Mouse (Mus musculus): ENCODE data around the gene Tex29. TPM values are rescaled to one million over a fixed set of nuclear protein-coding genes. Genes with fewer than 3 reads are reported as not detected.

Tex29 gene
- polyA plus RNA-seq, 1 experiment from 2014 or later: not detected

GRCm38 (mm10) chr8:11886824-11887223 lies 46.5 kb downstream of the Tex29 start:
- Histone ChIP-seq H3K36me3 (ENCODE audit: control insufficient read depth, insufficient read depth, low read length) (no peaks in the 10 kb centered on the region), H3K27me3 (ENCODE audit: control insufficient read depth, insufficient read depth, low read depth, low read length) (no peaks in the 10 kb centered on the region), H3K9ac (ENCODE audit: low read length) (no peak overlapping the region), H3K4me3 (ENCODE audit: low read length) (no peak overlapping the region), H3K4me2 (ENCODE audit: low read depth, low read length) (no peak overlapping the region), H3K4me1 (replicated peaks; ENCODE audit: control insufficient read depth, insufficient read depth, low read length) (no peaks in the 10 kb centered on the region), H3K27ac (ENCODE audit: low read length) (no peak overlapping the region), H3K9me3 (ENCODE audit: control insufficient read depth, low read length) (peaks cover 4% of the 10 kb centered on the region; the same call in 1 of the 2 replicates)
- WGBS: 92% methylated on average over 2 of the region's 2 CpGs
- ATAC-seq (ENCODE audit: low read depth): no peak

GRCm38 (mm10) chr8:11889156-11890018 lies 49.1 kb downstream of the Tex29 start:
- no peaks in the 10 kb centered on the region for H3K27me3 ChIP-seq (ENCODE audit: control insufficient read depth, insufficient read depth, low read depth, low read length)
- no peaks in the 10 kb centered on the region for H3K36me3 ChIP-seq (ENCODE audit: control insufficient read depth, insufficient read depth, low read length)
- WGBS: 64% methylated on average over 7 of the region's 7 CpGs
- no peak overlapping the region for H3K9ac ChIP-seq (ENCODE audit: low read length)
- H3K4me1 ChIP-seq (replicated peaks; ENCODE audit: control insufficient read depth, insufficient read depth, low read length): no peaks in the 10 kb centered on the region
- no peaks in the 10 kb centered on the region for H3K9me3 ChIP-seq (ENCODE audit: control insufficient read depth, low read length)
- H3K4me2 ChIP-seq (ENCODE audit: low read depth, low read length): no peak overlapping the region
- H3K4me3 ChIP-seq (ENCODE audit: low read length): no peak overlapping the region
- H3K27ac ChIP-seq (ENCODE audit: low read length): no peak overlapping the region
- ATAC-seq (ENCODE audit: low read depth): no peak

- Histone ChIP-seq H3K9ac (ENCODE audit: low read length) (no peak overlapping the region), H3K27ac (ENCODE audit: low read length) (no peak overlapping the region), H3K9me3 (ENCODE audit: control insufficient read depth, low read length) (no peaks in the 10 kb centered on the region), H3K4me2 (ENCODE audit: low read depth, low read length) (no peak overlapping the region), H3K36me3 (ENCODE audit: control insufficient read depth, insufficient read depth, low read length) (no peaks in the 10 kb centered on the region), H3K4me1 (replicated peaks; ENCODE audit: control insufficient read depth, insufficient read depth, low read length) (no peaks in the 10 kb centered on the region), H3K27me3 (ENCODE audit: control insufficient read depth, insufficient read depth, low read depth, low read length) (no peaks in the 10 kb centered on the region), H3K4me3 (ENCODE audit: low read length) (no peak overlapping the region)
- 76% methylated on average over 2 of the region's 2 CpGs for WGBS
- no peak for ATAC-seq (ENCODE audit: low read depth)
These were observed 52.5 kb downstream of the Tex29 start for GRCm38 (mm10) chr8:11892756-11893155.

GRCm38 (mm10) chr8:11896022-11896662 lies 55.9 kb downstream of the Tex29 start:
- H3K9ac ChIP-seq (ENCODE audit: low read length): no peak overlapping the region
- H3K27me3 ChIP-seq (ENCODE audit: control insufficient read depth, insufficient read depth, low read depth, low read length): no peaks in the 10 kb centered on the region
- ATAC-seq (ENCODE audit: low read depth): peak; percentile 20; the same call in 1 of the 2 replicates
- H3K27ac ChIP-seq (ENCODE audit: low read length): no peak overlapping the region
- no peak overlapping the region for H3K4me3 ChIP-seq (ENCODE audit: low read length)
- no peaks in the 10 kb centered on the region for H3K4me1 ChIP-seq (replicated peaks; ENCODE audit: control insufficient read depth, insufficient read depth, low read length)
- H3K9me3 ChIP-seq (ENCODE audit: control insufficient read depth, low read length): no peaks in the 10 kb centered on the region
- no peaks in the 10 kb centered on the region for H3K36me3 ChIP-seq (ENCODE audit: control insufficient read depth, insufficient read depth, low read length)
- no peak overlapping the region for H3K4me2 ChIP-seq (ENCODE audit: low read depth, low read length)
- WGBS: 83% methylated on average over 13 of the region's 13 CpGs

- Histone ChIP-seq H3K9me3 (ENCODE audit: control insufficient read depth, low read length) (no peaks in the 10 kb centered on the region), H3K27me3 (ENCODE audit: control insufficient read depth, insufficient read depth, low read depth, low read length) (no peaks in the 10 kb centered on the region), H3K36me3 (ENCODE audit: control insufficient read depth, insufficient read depth, low read length) (no peaks in the 10 kb centered on the region), H3K9ac (ENCODE audit: low read length) (no peak overlapping the region), H3K4me2 (ENCODE audit: low read depth, low read length) (no peak overlapping the region), H3K4me1 (replicated peaks; ENCODE audit: control insufficient read depth, insufficient read depth, low read length) (no peaks in the 10 kb centered on the region), H3K27ac (ENCODE audit: low read length) (no peak overlapping the region), H3K4me3 (ENCODE audit: low read length) (no peak overlapping the region)
- WGBS: 78% methylated on average over 10 of the region's 10 CpGs
- no peak for ATAC-seq (ENCODE audit: low read depth)
These were observed 56.4 kb downstream of the Tex29 start for GRCm38 (mm10) chr8:11896677-11897076.

- Histone ChIP-seq H3K27me3 (ENCODE audit: control insufficient read depth, insufficient read depth, low read depth, low read length) (no peaks in the 10 kb centered on the region), H3K36me3 (ENCODE audit: control insufficient read depth, insufficient read depth, low read length) (no peaks in the 10 kb centered on the region), H3K4me1 (replicated peaks; ENCODE audit: control insufficient read depth, insufficient read depth, low read length) (no peaks in the 10 kb centered on the region), H3K27ac (ENCODE audit: low read length) (no peak overlapping the region), H3K4me2 (ENCODE audit: low read depth, low read length) (no peak overlapping the region), H3K9me3 (ENCODE audit: control insufficient read depth, low read length) (no peaks in the 10 kb centered on the region), H3K9ac (ENCODE audit: low read length) (no peak overlapping the region), H3K4me3 (ENCODE audit: low read length) (no peak overlapping the region)
- 59% methylated on average over 1 of the region's 1 CpGs for WGBS
- no peak for ATAC-seq (ENCODE audit: low read depth)
These were observed 58.5 kb downstream of the Tex29 start for GRCm38 (mm10) chr8:11898814-11899213.

Other genes with a start within 250 kb of the Tex29 start
- 76.2 and 79.3 TPM in 2 replicates for gene Ankrd10, start 204.7 kb upstream of the Tex29 start, polyA plus RNA-seq (2015; fragmentation: Nextera tagmentation; extraction: Ambion mirVana)
- not detected in 2 replicates for gene 1700016D06Rik, start 139.4 kb upstream of the Tex29 start, polyA plus RNA-seq (2015; fragmentation: Nextera tagmentation; extraction: Ambion mirVana)
- gene Arhgef7, start 112.8 kb upstream of the Tex29 start, polyA plus RNA-seq (2015; fragmentation: Nextera tagmentation; extraction: Ambion mirVana): 39.6 and 40.1 TPM in 2 replicates

Measured in lung, embryonic 16.5 days (tissue).